Mouse (Mus musculus) frontal cortex, postnatal 14 days (tissue): ENCODE data around the gene Iffo2.

ENCODE experiments used
- DNase-seq, 2 experiments: peaks; one replicate each; pipeline ENCODE4 v3.0.0; 2022; ENCODE audit warnings: low spot score in 2 of 2

The Iffo2 gene

GRCm38 (mm10) chr4:139640333-139640732 is 110.0 kb downstream of the Iffo2 start:
- no peak for DNase-seq

GRCm38 (mm10) chr4:139640775-139641174 is 110.4 kb downstream of the Iffo2 start:
- no peak for DNase-seq

GRCm38 (mm10) chr4:139641829-139642425 is 111.6 kb downstream of the Iffo2 start:
- no peak for DNase-seq

- DNase-seq = peak in 1 of 2 experiments; percentile 80
These were observed 113.6 kb downstream of the Iffo2 start for GRCm38 (mm10) chr4:139643972-139644371.

GRCm38 (mm10) chr4:139646916-139647315 is 116.6 kb downstream of the Iffo2 start:
- no peak for DNase-seq

GRCm38 (mm10) chr4:139650086-139650743 is 119.9 kb downstream of the Iffo2 start:
- DNase-seq = no peak

GRCm38 (mm10) chr4:139650907-139651306 is 120.6 kb downstream of the Iffo2 start:
- DNase-seq = no peak

- no peak for DNase-seq
These were observed 122.9 kb downstream of the Iffo2 start, which contains the start of gene Tas1r2 for GRCm38 (mm10) chr4:139653238-139653637. Tas1r2 (plus strand) TSS chr4:139653538.

- DNase-seq = no peak
These were observed 131.5 kb downstream of the Iffo2 start for GRCm38 (mm10) chr4:139661897-139662296.

- no peak for DNase-seq
These were observed 137.3 kb downstream of the Iffo2 start for GRCm38 (mm10) chr4:139667632-139668031.

- peak in 1 of 2 experiments; percentile 22 for DNase-seq
These were observed 139.5 kb downstream of the Iffo2 start for GRCm38 (mm10) chr4:139669847-139670246.
